Mouse (Mus musculus): Measurements from ENCODE around the gene Lgr5. TPM values are rescaled to one million over a fixed set of nuclear protein-coding genes. Genes with fewer than 3 reads are reported as not detected.

Lgr5 gene
- polyA plus RNA-seq (2014; fragmentation: Nextera tagmentation; extraction: Ambion mirVana), result 6.0 and 7.4 TPM in 2 replicates

DNA sequence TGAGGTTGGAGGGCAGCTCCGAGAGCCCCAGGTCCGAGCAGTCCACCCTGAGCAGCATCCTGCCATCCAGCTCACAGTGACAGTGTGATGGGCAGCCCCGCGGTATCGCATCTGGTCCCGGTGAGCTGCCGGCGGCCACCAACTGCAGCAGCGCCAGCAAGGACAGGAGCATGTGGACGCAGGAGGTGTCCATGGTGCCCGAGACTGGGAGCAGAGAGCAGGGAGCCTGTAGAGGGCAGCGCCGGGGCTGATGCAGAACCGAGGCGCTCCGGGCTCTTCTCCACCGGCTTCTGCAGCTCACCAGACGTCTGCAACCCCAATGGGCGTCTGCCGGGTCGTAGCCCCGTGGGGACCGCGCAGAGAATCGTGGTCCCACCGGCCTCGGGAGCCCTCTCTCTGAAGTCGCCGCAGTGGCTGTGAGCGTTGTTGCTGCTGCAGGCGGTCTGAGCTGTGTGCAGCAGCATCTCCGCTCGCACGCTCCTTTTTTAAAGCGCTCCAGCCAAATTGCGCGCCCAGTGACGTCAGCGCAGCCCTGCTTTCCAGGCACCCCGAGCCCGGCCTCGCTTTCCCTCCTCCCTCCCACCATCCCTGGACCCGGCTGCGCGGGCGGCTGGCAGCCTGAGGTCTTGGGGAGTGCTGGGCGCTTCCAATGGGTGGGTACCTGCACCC, at the start of gene Lgr5:
Gene Lgr5 (minus strand): TSS at position 480 of the 669 bp plus-strand sequence.
- no peaks in the 10 kb centered on the region for H3K36me3 ChIP-seq (ENCODE audit: control insufficient read depth, insufficient read depth, low read length)
- DNase-seq (ENCODE audit: low spot score) (peak; percentile 83), ATAC-seq (ENCODE audit: insufficient read depth, low FRiP score, low TSS enrichment) (peak; percentile 85)
- H3K4me3 ChIP-seq (ENCODE audit: low read depth, low read length), result peak within 1 kb of the TSS; percentile 45
- H3K9me3 ChIP-seq (ENCODE audit: control insufficient read depth, low read length), result no peaks in the 10 kb centered on the region
- H3K4me2 ChIP-seq (ENCODE audit: low read depth), result peak within 1 kb of the TSS; percentile 100
- no peak within 1 kb of the TSS for H3K27ac ChIP-seq (ENCODE audit: low read depth, low read length)
- peaks cover 8% of the 10 kb centered on the region for H3K4me1 ChIP-seq (ENCODE audit: control insufficient read depth, insufficient read depth, low read length)
- 0% methylated on average over 46 of the region's 47 CpGs for WGBS
- peaks cover 23% of the 10 kb centered on the region for H3K27me3 ChIP-seq (ENCODE audit: control insufficient read depth, insufficient read depth, low read length)
- peak within 1 kb of the TSS; percentile 57 for H3K9ac ChIP-seq (ENCODE audit: low read length)

GRCm38 (mm10) chr10:115626678-115627077, 39.1 kb upstream of the Lgr5 start:
- no peak for ATAC-seq (ENCODE audit: insufficient read depth, low FRiP score, low TSS enrichment)
- no peak overlapping the region for H3K4me2 ChIP-seq (ENCODE audit: low read depth)
- 90% methylated on average over 6 of the region's 6 CpGs for WGBS

GRCm38 (mm10) chr10:115624957-115625356, 37.4 kb upstream of the Lgr5 start:
- Histone ChIP-seq H3K9ac (ENCODE audit: low read length) (no peak overlapping the region), H3K4me1 (ENCODE audit: control insufficient read depth, insufficient read depth, low read length) (no peaks in the 10 kb centered on the region), H3K9me3 (ENCODE audit: control insufficient read depth, low read length) (no peaks in the 10 kb centered on the region), H3K27me3 (ENCODE audit: control insufficient read depth, insufficient read depth, low read length) (no peaks in the 10 kb centered on the region), H3K4me2 (ENCODE audit: low read depth) (no peak overlapping the region), H3K36me3 (ENCODE audit: control insufficient read depth, insufficient read depth, low read length) (no peaks in the 10 kb centered on the region), H3K4me3 (ENCODE audit: low read depth, low read length) (no peak overlapping the region), H3K27ac (ENCODE audit: low read depth, low read length) (no peak overlapping the region)
- WGBS, result 88% methylated on average over 2 of the region's 2 CpGs
- ATAC-seq (ENCODE audit: insufficient read depth, low FRiP score, low TSS enrichment) (no peak), DNase-seq (ENCODE audit: low spot score) (no peak)

More at GRCm38 (mm10) chr10:115626678-115627077, 39.1 kb upstream of the Lgr5 start:
- H3K4me3 ChIP-seq (ENCODE audit: low read depth, low read length), result no peak overlapping the region
- H3K9me3 ChIP-seq (ENCODE audit: control insufficient read depth, low read length), result no peaks in the 10 kb centered on the region
- H3K36me3 ChIP-seq (ENCODE audit: control insufficient read depth, insufficient read depth, low read length), result no peaks in the 10 kb centered on the region
- no peak overlapping the region for H3K9ac ChIP-seq (ENCODE audit: low read length)
- no peaks in the 10 kb centered on the region for H3K27me3 ChIP-seq (ENCODE audit: control insufficient read depth, insufficient read depth, low read length)
- no peak overlapping the region for H3K27ac ChIP-seq (ENCODE audit: low read depth, low read length)
- DNase-seq (ENCODE audit: low spot score), result no peak
- no peaks in the 10 kb centered on the region for H3K4me1 ChIP-seq (ENCODE audit: control insufficient read depth, insufficient read depth, low read length)

DNA sequence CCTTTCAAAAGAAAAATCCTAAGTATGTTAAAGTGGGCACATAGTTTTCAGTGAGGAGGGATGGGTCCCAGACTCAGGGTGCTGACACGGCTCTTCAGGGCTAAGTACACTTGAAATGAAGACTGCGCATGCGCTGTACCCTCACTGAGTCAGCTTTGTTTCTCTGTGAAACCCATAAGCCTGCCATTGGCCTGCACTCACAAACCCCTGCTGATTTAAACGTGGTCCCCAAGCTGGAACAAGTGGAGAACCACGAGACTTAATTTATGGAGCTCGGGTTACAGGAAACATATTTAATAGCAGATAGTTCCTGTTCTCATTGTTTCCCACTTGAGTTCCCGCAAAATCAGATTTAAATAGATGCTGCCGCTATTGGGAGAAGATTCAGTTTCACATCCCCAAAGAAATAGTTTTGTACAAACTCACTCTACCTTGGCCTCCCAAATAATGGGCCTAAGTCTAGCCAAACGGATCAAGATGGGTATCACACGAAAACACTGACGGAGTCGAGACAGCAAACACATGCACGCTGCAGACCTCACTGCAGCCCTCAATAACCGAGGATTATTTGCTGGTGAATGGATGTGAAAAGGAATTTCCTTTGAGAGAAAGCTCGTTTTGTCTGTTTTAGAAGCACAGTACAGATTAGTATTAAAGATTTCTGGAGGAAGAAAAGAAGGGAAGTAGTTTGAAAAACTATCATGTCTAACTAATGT, 36.5 kb upstream of the Lgr5 start:
- Histone ChIP-seq H3K4me2 (ENCODE audit: low read depth) (no peak overlapping the region), H3K27me3 (ENCODE audit: control insufficient read depth, insufficient read depth, low read length) (no peaks in the 10 kb centered on the region), H3K27ac (ENCODE audit: low read depth, low read length) (no peak overlapping the region), H3K36me3 (ENCODE audit: control insufficient read depth, insufficient read depth, low read length) (no peaks in the 10 kb centered on the region), H3K4me3 (ENCODE audit: low read depth, low read length) (no peak overlapping the region), H3K9me3 (ENCODE audit: control insufficient read depth, low read length) (no peaks in the 10 kb centered on the region), H3K9ac (ENCODE audit: low read length) (no peak overlapping the region), H3K4me1 (ENCODE audit: control insufficient read depth, insufficient read depth, low read length) (no peaks in the 10 kb centered on the region)
- DNase-seq (ENCODE audit: low spot score) (no peak), ATAC-seq (ENCODE audit: insufficient read depth, low FRiP score, low TSS enrichment) (no peak)
- 70% methylated on average over 15 of the region's 15 CpGs for WGBS

DNA sequence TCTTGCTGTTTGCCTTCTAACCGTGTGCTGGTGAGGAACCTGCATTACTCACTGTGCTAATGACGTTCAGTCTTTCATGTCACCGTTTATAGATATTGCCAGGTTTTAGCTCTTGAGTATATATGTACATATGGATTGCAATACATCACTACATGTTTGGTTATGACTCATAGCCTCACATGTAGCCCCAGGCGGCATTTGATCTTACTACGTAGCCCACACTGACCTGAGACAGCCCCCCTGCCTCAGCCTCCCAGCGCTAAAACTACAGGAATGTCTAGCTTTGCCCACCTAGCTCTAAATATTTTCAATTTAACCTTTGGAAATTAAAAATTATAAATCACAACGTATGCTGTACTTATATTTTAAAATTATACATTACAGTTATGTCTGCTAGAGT, 35.9 kb upstream of the Lgr5 start:
- WGBS, result 77% methylated on average over 7 of the region's 7 CpGs
- Histone ChIP-seq H3K27ac (ENCODE audit: low read depth, low read length) (no peak overlapping the region), H3K9me3 (ENCODE audit: control insufficient read depth, low read length) (no peaks in the 10 kb centered on the region), H3K36me3 (ENCODE audit: control insufficient read depth, insufficient read depth, low read length) (no peaks in the 10 kb centered on the region), H3K9ac (ENCODE audit: low read length) (no peak overlapping the region), H3K4me2 (ENCODE audit: low read depth) (no peak overlapping the region), H3K4me1 (ENCODE audit: control insufficient read depth, insufficient read depth, low read length) (no peaks in the 10 kb centered on the region), H3K27me3 (ENCODE audit: control insufficient read depth, insufficient read depth, low read length) (no peaks in the 10 kb centered on the region), H3K4me3 (ENCODE audit: low read depth, low read length) (no peak overlapping the region)
- no peak for DNase-seq (ENCODE audit: low spot score)
- no peak for ATAC-seq (ENCODE audit: insufficient read depth, low FRiP score, low TSS enrichment)

DNA sequence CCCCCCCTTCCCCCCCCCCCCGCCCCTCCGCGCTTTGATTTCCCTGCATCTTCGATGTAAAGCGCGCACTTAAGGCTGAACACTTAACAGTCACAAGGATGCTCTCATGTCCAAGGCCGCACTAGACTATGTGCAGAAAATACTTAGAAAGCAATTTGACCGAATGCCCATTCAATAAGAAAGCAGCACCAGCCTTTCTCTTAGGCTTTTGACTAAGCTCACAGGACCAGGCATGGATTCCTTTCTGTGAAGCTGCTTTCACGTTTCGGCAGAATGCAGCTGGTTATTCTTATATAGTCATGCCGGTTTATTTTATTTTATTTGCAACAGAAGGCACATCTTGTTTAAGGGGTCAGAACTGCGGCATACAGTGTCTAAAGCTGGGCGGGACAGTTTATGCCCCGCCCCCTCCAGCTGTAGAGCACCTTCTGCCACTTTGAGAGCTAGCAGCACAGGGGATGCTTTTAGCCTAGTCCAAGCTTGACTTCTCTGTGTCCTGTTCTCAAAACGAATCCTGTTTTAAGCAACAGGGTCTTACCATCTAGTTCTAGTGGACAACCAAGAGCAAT, 30.8 kb upstream of the Lgr5 start:
- no peaks in the 10 kb centered on the region for H3K4me1 ChIP-seq (ENCODE audit: control insufficient read depth, insufficient read depth, low read length)
- peak overlapping the region; percentile 20 for H3K4me2 ChIP-seq (ENCODE audit: low read depth)
- DNase-seq (ENCODE audit: low spot score) (peak; percentile 47), ATAC-seq (ENCODE audit: insufficient read depth, low FRiP score, low TSS enrichment) (peak; percentile 56; the same call in 1 of the 2 replicates)
- no peaks in the 10 kb centered on the region for H3K27me3 ChIP-seq (ENCODE audit: control insufficient read depth, insufficient read depth, low read length)
- H3K27ac ChIP-seq (ENCODE audit: low read depth, low read length), result no peak overlapping the region
- H3K9me3 ChIP-seq (ENCODE audit: control insufficient read depth, low read length), result no peaks in the 10 kb centered on the region
- no peak overlapping the region for H3K9ac ChIP-seq (ENCODE audit: low read length)
- no peaks in the 10 kb centered on the region for H3K36me3 ChIP-seq (ENCODE audit: control insufficient read depth, insufficient read depth, low read length)
- WGBS, result 31% methylated on average over 15 of the region's 15 CpGs
- H3K4me3 ChIP-seq (ENCODE audit: low read depth, low read length), result no peak overlapping the region

DNA sequence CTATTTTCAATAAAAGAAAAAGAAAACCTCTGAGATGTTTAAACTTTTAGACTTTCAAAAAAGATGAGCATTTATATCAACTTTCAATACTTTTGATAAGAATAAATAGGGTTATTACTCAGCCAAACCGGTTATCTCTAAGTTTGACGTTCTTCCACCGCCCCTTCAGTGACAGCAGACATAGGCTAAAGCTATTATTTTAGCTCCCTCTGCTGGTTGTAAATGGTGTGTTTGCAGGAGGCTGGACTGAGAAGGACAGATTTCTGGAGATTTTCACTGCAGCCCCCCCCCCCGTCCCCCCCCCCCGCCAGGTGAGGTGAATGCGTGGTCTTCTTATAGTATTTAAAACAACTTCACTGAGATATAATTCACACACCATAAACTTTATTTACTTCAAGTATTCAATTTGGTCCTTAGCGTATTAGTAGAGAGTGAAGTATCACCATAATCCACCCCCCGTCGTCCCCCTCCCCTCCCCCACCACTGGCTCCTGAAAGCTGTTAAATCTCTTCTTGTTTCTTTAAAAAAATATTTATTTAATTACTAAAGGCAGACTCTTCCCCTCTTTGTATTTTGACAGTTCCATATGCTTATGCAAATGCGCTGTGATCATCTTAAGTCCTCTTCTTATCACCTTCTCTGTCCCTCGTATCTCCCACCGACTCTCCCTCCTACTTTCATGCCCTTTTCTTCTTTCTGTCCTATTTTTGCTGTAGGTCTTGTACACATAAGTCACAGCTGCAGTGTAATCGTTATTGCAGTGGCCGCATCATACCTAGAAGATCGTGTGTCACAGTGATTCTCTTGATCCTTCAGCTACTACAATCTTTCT, 30.1 kb upstream of the Lgr5 start:
- H3K9me3 ChIP-seq (ENCODE audit: control insufficient read depth, low read length), result no peaks in the 10 kb centered on the region
- no peaks in the 10 kb centered on the region for H3K27me3 ChIP-seq (ENCODE audit: control insufficient read depth, insufficient read depth, low read length)
- H3K4me3 ChIP-seq (ENCODE audit: low read depth, low read length), result no peak overlapping the region
- DNase-seq (ENCODE audit: low spot score), result no peak
- H3K9ac ChIP-seq (ENCODE audit: low read length), result no peak overlapping the region
- ATAC-seq (ENCODE audit: insufficient read depth, low FRiP score, low TSS enrichment), result peak; percentile 83
- WGBS, result 18% methylated on average over 14 of the region's 15 CpGs
- no peaks in the 10 kb centered on the region for H3K4me1 ChIP-seq (ENCODE audit: control insufficient read depth, insufficient read depth, low read length)
- H3K27ac ChIP-seq (ENCODE audit: low read depth, low read length), result no peak overlapping the region
- H3K4me2 ChIP-seq (ENCODE audit: low read depth), result peak overlapping the region; percentile 20
- H3K36me3 ChIP-seq (ENCODE audit: control insufficient read depth, insufficient read depth, low read length), result no peaks in the 10 kb centered on the region

- Histone ChIP-seq H3K9ac (ENCODE audit: low read length) (no peak overlapping the region), H3K27ac (ENCODE audit: low read depth, low read length) (no peak overlapping the region), H3K4me1 (ENCODE audit: control insufficient read depth, insufficient read depth, low read length) (no peaks in the 10 kb centered on the region), H3K9me3 (ENCODE audit: control insufficient read depth, low read length) (no peaks in the 10 kb centered on the region), H3K27me3 (ENCODE audit: control insufficient read depth, insufficient read depth, low read length) (no peaks in the 10 kb centered on the region), H3K4me2 (ENCODE audit: low read depth) (no peak overlapping the region), H3K4me3 (ENCODE audit: low read depth, low read length) (no peak overlapping the region), H3K36me3 (ENCODE audit: control insufficient read depth, insufficient read depth, low read length) (no peaks in the 10 kb centered on the region)
- ATAC-seq (ENCODE audit: insufficient read depth, low FRiP score, low TSS enrichment) (no peak), DNase-seq (ENCODE audit: low spot score) (no peak)
- WGBS, result 94% methylated on average over 1 of the region's 1 CpGs
These were observed 8.2 kb upstream of the Lgr5 start for GRCm38 (mm10) chr10:115595748-115596147.

All from neural tube, embryonic 11.5 days (tissue).